Mouse (Mus musculus) midbrain, embryonic 14.5 days (tissue): ENCODE results near the gene Tnfrsf12a. TPM values are rescaled to one million over a fixed set of nuclear protein-coding genes. Genes with fewer than 3 reads are reported as not detected.

Source experiments
- ATAC-seq: fragments of 200-750 bp; cut with Nextera tagmentation; 2 replicates; pipeline ENCODE4 v1.8.0; 2017; ENCODE audit warnings: moderate number of reproducible peaks, moderate library complexity; ENCODE audit not compliant: low FRiP score, low TSS enrichment
- DNase-seq: peaks from one replicate; pipeline ENCODE4 v3.0.0-alpha.2; 2015
- H3K27ac ChIP-seq: fragments of 300-500 bp; sonication (generic); replicated peaks from 2 replicates; pipeline ENCODE4 v1.5.1; 2014; ENCODE audit warnings: mild to moderate bottlenecking, low read depth, low read length, moderate library complexity
- H3K27me3 ChIP-seq: fragments of 300-500 bp; sonication (generic); 2 replicates; pipeline ENCODE4 v1.6.1; 2014; ENCODE audit warnings: low read length, control low read depth, mixed read lengths; ENCODE audit not compliant: control insufficient read depth, insufficient read depth
- H3K36me3 ChIP-seq: fragments of 300-500 bp; sonication (generic); 2 replicates; pipeline ENCODE4 v1.6.1; 2014; ENCODE audit warnings: low read length, control low read depth; ENCODE audit not compliant: control insufficient read depth, insufficient read depth
- H3K4me1 ChIP-seq: fragments of 300-500 bp; sonication (generic); 2 replicates; pipeline ENCODE4 v1.6.1; 2014; ENCODE audit warnings: mild to moderate bottlenecking, antibody characterized with exemption, low read length, control low read depth; ENCODE audit not compliant: control insufficient read depth, insufficient read depth
- H3K4me2 ChIP-seq: fragments of 300-500 bp; sonication (generic); 2 replicates; pipeline ENCODE4 v1.6.1; 2014; ENCODE audit warnings: mild to moderate bottlenecking, low read length, moderate library complexity
- H3K4me3 ChIP-seq: fragments of 300-500 bp; sonication (generic); replicated peaks from 2 replicates; pipeline ENCODE4 v1.5.1; 2014; ENCODE audit warnings: low read depth, low read length
- H3K9ac ChIP-seq: fragments of 300-500 bp; sonication (generic); replicated peaks from 2 replicates; pipeline ENCODE4 v1.6.1; 2014; ENCODE audit warnings: mild to moderate bottlenecking, low read length, moderate library complexity
- H3K9me3 ChIP-seq: fragments of 300-500 bp; sonication (generic); 2 replicates; pipeline ENCODE4 v1.6.1; 2016; ENCODE audit warnings: low read length, control low read depth, mixed read lengths; ENCODE audit not compliant: control insufficient read depth
- WGBS: fragments of 180-500 bp; shearing (Covaris S2); extraction: QIAGEN DNeasy Blood & Tissue Kit; methylation state at CpG from one replicate; pipeline ENCODE4 v1.1.7; 2014; 5-methylcytosine and 5-hydroxymethylcytosine counted together
- polyA plus RNA-seq: library from polyadenylated mRNA; unstranded; fragments of >200 nt; fragmentation: Nextera tagmentation; extraction: Ambion mirVana; gene quantifications from 2 replicates; pipeline ENCODE4 v1.2.1, GENCODE M21; 2014

The Tnfrsf12a gene
- 1.2 and 1.9 TPM in 2 replicates for polyA plus RNA-seq

DNA sequence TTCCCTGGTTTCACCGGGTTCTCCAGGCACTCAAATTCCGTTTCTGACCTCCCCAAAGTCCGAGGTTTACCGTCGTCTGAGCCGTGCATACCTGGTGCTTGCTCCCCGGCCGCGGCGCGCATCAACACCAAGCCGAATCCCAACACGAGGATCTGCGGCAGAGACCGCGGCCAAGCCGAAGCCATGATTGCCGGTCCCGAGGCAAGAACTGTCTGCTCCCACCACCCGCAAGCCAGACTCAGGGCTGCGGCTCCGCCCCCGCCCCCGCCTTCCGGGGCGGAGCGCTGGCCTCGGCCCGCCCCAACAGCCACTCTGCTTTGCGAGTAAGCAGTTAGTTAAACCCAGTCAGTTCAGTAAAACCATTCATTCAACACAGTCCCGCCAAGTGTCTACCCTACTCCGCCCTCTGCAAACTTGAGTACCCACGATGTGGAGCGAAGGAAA lies at the start of gene Tnfrsf12a:
Tnfrsf12a (minus strand) TSS at position 233 of the 444 bp plus-strand sequence.
- WGBS: under 1% methylated on average over 34 of the region's 34 CpGs

DNA sequence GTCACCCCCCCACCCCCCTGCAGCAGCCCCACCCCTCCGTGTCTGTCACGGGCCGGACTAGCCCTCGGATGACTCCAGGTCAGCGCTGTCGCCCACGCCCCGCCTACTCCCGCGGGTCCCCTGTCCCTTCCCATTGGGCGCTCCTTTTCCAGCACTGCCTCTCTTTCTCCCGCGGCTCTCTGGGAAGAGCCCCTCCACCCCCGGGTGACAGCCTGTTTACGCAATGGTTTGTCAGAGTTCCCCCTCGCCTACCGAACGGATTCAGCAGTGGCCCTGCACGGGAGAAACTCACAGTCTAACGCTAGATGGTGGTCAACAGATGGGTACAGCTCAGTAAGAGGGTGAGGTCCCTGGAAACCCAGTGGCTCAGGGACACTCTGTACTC lies 49.5 kb upstream of the Tnfrsf12a start:
- ATAC-seq: peak; percentile 80
- 1% methylated on average over 19 of the region's 20 CpGs for WGBS
- peak; percentile 78 for DNase-seq

More for the DNA sequence above, at the start of gene Tnfrsf12a:
- Histone ChIP-seq H3K27me3 (peaks cover 54% of the 10 kb centered on the region), H3K27ac (no peak within 1 kb of the TSS), H3K4me1 (peaks cover 32% of the 10 kb centered on the region), H3K36me3 (no peaks in the 10 kb centered on the region), H3K9ac (peak within 1 kb of the TSS; percentile 39), H3K9me3 (no peaks in the 10 kb centered on the region), H3K4me3 (peak within 1 kb of the TSS; percentile 45), H3K4me2 (peak within 1 kb of the TSS; percentile 89)
- DNase-seq (peak; percentile 89), ATAC-seq (peak; percentile 25; the same call in 1 of the 2 replicates)

DNA sequence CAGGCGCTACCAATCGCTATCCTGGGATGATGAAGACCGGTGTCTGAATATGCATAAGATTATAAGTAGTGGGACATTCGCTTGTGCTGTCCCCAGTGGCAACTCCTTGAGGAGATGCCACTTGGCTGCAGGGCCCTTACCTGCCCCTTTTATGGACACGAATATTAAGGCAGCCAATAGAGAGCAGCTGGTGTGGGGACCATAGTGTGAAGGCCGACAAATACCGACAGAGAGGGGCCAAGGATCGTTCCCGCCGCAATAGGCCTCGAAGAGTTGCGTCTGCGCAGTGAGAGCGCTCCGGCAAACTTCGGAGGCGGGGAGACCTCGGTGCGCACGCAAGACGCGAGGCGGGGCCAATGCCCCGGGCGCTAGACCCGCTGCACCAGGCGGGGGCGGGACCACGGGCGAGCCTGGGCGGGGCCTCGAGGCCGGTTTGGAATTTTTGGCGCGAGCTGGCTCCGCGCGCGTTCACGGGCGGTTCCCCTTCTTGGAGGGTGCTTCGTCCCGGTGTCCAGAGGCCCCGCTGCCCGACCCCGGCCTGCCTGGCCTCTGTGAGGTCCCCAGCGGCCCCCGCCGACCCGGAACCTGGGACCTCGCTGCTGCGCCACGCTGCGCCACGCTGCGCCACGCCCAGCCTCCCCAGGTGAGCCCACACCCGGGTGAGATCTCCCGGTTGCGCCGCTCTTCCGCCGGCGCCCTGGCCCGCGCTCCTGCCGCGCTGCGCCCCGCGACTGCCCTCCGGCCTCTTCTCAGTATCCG lies 48.9 kb upstream of the Tnfrsf12a start, which contains the start of gene Pkmyt1:
Pkmyt1 (plus strand) TSS at position 338 of the 759 bp plus-strand sequence.
- Histone ChIP-seq H3K4me1 (peaks cover 9% of the 10 kb centered on the region; the same call in 1 of the 2 replicates), H3K9me3 (no peaks in the 10 kb centered on the region), H3K4me3 (peak within 1 kb of the TSS; percentile 78), H3K36me3 (no peaks in the 10 kb centered on the region), H3K4me2 (peak within 1 kb of the TSS; percentile 91), H3K9ac (peak within 1 kb of the TSS; percentile 63), H3K27me3 (no peaks in the 10 kb centered on the region), H3K27ac (peak within 1 kb of the TSS; percentile 55)
- ATAC-seq: peak; percentile 92
- peak; percentile 98 for DNase-seq
- WGBS: under 1% methylated on average over 72 of the region's 73 CpGs

More for the DNA sequence above, 49.5 kb upstream of the Tnfrsf12a start:
- H3K4me2 ChIP-seq: peak overlapping the region; percentile 91
- H3K27ac ChIP-seq: peak overlapping the region; percentile 55
- peak overlapping the region; percentile 78 for H3K4me3 ChIP-seq
- peak overlapping the region; percentile 63 for H3K9ac ChIP-seq
- H3K4me1 ChIP-seq: peaks cover 9% of the 10 kb centered on the region; the same call in 1 of the 2 replicates
- no peaks in the 10 kb centered on the region for H3K36me3 ChIP-seq
- no peaks in the 10 kb centered on the region for H3K27me3 ChIP-seq
- no peaks in the 10 kb centered on the region for H3K9me3 ChIP-seq

DNA sequence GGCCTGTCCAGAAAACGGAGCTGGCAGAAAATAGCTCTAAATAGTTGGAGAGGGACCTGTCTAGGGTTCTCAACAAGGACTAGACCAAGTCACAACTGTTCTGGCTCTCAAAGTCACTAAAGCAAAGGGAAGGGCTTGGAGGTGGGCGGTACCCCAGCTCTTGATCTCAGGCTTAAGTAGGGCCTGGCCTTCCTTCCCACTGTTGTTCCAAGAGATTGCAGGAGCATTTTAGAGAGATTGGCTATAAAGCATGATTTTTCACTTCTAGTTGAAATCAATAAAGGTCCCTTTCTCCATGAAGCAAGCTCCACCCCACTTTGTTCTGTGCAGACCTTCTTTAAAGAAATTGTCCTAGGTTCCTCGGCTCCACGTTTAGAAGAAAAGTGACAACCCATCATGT lies 48.2 kb upstream of the Tnfrsf12a start:
- H3K4me2 ChIP-seq: peak overlapping the region; percentile 91
- no peaks in the 10 kb centered on the region for H3K36me3 ChIP-seq
- H3K9me3 ChIP-seq: no peaks in the 10 kb centered on the region
- ATAC-seq (no peak), DNase-seq (no peak)
- 0 out of 2 replicates have a peak overlapping the region, but pooled peaks have one; percentile 63 for H3K9ac ChIP-seq
- H3K4me1 ChIP-seq: peaks cover 9% of the 10 kb centered on the region; the same call in 1 of the 2 replicates
- WGBS: 71% methylated on average over 4 of the region's 4 CpGs
- peak overlapping the region; percentile 78 for H3K4me3 ChIP-seq
- H3K27ac ChIP-seq: peak overlapping the region; percentile 55
- H3K27me3 ChIP-seq: no peaks in the 10 kb centered on the region

DNA sequence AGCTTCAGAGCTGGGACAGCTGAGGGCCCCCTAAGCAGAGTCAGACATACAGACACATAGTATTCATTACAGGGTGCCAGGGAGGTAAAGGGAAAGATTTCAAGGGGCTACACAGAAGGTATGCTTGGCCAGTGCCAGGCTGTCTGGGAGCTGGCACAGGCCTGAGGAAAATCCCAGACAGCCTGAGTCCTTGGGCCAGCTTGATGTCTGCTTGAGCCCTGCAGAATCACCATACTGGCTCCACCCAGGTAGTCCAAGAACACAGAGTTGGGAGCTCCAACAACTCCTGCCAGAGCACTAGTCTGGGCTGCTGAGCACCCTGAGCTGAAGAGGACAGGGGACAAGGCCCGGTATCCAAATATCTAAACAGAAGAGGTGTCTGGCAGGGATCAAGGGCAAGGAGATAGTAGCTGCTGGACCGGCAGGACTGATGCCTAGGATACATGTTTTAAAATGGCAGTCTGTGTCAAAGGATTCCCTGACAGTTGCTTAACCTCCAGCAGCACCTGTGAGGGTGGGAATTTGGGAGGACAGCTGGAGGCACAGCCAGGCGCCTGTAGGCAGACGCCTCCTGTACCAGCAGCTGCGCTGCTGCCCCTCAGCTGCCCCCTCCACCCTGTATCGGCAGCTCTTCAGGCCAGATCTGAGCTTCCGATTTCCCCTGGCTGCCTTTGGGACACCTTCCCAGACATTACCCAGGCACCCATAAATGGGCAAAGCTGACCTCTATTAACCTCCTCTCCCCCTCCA lies 45.3 kb upstream of the Tnfrsf12a start, which contains the start of gene 1520401A03Rik:
1520401A03Rik (minus strand) TSS at position 408 of the 750 bp plus-strand sequence.
- Histone ChIP-seq H3K9ac (no peak within 1 kb of the TSS), H3K4me3 (no peak within 1 kb of the TSS), H3K27me3 (no peaks in the 10 kb centered on the region), H3K36me3 (no peaks in the 10 kb centered on the region), H3K9me3 (no peaks in the 10 kb centered on the region), H3K4me1 (peaks cover 9% of the 10 kb centered on the region; the same call in 1 of the 2 replicates), H3K4me2 (no peak within 1 kb of the TSS), H3K27ac (no peak within 1 kb of the TSS)
- no peak for DNase-seq
- WGBS: 83% methylated on average over 7 of the region's 7 CpGs
- ATAC-seq: no peak

DNA sequence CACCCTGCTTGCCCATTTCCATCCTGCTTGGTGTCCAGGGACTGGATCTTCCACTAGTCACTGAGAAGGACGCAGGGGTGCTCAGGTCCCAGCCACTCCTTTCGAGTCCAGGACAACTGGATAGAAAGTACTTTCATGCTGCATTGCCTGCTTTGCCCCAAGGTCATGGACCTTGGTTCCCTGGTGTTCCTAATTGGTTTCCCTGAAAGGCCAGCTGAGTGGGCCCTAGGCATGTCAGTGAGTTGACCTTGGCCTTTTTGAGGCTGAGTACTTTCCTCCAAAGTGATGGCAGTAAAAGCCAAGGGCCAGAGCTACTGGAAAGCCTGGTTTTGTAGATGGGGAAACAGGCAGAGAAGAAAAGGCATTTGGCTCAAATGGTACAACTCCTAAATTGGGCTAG lies 44.6 kb upstream of the Tnfrsf12a start:
- Histone ChIP-seq H3K27me3 (no peaks in the 10 kb centered on the region), H3K27ac (no peak overlapping the region), H3K36me3 (no peaks in the 10 kb centered on the region), H3K9me3 (no peaks in the 10 kb centered on the region), H3K4me1 (peaks cover 6% of the 10 kb centered on the region; the same call in 1 of the 2 replicates), H3K4me2 (no peak overlapping the region), H3K4me3 (no peak overlapping the region), H3K9ac (no peak overlapping the region)
- ATAC-seq (no peak), DNase-seq (no peak)
- WGBS: 76% methylated on average over 2 of the region's 2 CpGs

DNA sequence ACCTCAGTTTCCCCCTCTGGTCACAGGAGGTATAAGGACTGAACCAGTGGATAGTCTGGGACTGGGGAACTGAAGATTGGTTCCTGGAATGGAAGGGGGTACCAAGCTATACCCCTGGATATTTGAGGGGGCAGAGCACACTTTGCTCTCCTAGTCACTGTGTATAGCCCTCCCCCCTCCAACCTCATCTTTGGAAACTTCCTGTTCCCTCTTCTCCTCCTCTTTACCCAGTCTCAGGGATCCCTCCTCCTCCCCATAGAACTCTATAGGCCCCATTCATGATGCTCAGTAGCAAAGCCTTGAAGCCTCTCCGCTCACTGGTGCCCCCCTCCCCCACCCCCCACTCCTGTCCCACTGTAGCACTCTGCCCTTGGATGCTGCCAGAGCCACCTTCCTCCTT lies 42.2 kb upstream of the Tnfrsf12a start:
- Histone ChIP-seq H3K4me2 (no peak overlapping the region), H3K4me3 (no peak overlapping the region), H3K9me3 (no peaks in the 10 kb centered on the region), H3K36me3 (no peaks in the 10 kb centered on the region), H3K27me3 (no peaks in the 10 kb centered on the region), H3K27ac (no peak overlapping the region), H3K9ac (no peak overlapping the region), H3K4me1 (no peaks in the 10 kb centered on the region)
- DNase-seq: no peak
- WGBS: 10% methylated on average over 1 of the region's 1 CpGs
- no peak for ATAC-seq

DNA sequence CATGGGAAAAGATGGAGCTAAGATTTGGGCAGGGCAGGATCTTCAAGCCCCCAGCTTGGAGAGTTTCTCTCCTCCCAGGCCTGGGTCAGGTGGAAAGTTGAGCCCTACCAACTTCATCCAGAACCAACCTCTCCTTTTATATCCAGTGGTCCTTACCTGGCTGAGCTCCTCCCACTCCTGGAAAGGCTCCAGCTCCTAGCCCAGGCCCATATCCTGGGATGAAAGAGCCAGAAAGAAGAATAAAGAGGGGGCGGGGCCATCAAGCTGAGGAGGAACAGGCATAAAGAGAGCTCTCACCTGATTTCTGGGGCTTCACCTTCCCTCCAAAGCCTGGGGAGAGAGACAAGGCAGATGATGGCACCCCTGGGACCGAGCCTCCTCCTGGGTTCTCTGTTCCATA lies 39.7 kb upstream of the Tnfrsf12a start:
- H3K9me3 ChIP-seq: no peaks in the 10 kb centered on the region
- H3K27ac ChIP-seq: no peak overlapping the region
- no peaks in the 10 kb centered on the region for H3K27me3 ChIP-seq
- no peak overlapping the region for H3K4me3 ChIP-seq
- 52% methylated on average over 2 of the region's 2 CpGs for WGBS
- no peaks in the 10 kb centered on the region for H3K36me3 ChIP-seq
- ATAC-seq (no peak), DNase-seq (no peak)
- no peaks in the 10 kb centered on the region for H3K4me1 ChIP-seq
- H3K9ac ChIP-seq: no peak overlapping the region
- H3K4me2 ChIP-seq: no peak overlapping the region
